In the genomic region with DNA sequence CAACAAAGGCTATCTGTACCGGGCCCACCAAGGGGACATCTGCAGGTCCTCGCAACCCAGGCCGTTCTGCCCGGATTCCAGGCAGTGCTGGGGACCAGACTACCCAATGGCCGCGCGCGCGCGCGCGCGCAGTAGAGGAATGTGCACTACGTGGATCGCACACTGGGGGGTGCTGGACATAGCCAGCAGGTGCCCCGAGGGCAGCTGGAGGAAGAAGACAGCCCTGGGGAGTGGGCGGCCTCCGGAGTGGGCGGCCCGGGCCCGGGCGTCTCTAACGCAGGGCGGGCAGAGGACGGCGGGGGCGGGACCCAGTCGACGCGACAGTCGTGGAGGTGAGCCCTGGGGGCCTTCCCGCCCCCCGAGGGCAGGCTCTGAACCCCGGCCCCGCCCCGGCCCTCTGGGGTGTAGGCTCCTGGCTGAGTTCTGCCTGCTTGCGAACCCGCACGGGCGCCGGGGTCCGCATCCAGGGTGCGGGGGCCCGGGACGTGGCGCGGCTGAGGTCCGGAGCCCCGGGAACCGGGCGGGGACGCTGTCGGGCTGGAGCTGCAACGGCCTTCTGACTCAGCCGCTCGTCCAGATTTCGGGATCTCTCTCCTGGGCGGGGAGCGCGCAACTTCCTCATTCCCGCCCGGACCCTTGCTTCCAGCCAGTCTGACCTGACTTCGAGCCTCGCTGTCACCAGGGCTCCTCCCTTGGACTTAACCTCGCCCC, we compare ENCODE assay signal across 8 mouse cellular contexts. TPM values are rescaled to one million over a fixed set of nuclear protein-coding genes. Genes with fewer than 3 reads are reported as not detected.
DNase-seq lines count a peak whose midpoint lies in the region; ATAC-seq and TF ChIP-seq lines count a peak whose summit lies in the region.

A gene (plus strand): TSS at position 188 of the 711 bp plus-strand sequence.

- peak within 1 kb of the TSS; percentile 84 for H3K27ac ChIP-seq in forebrain, embryonic 10.5 days
- H3K27ac ChIP-seq in heart, embryonic 14.5 days (replicated peaks in 1 of 2; ENCODE audit: control insufficient read depth in 1 of 2, insufficient read depth in 1 of 2, low read depth in 2 of 2, low read length in 2 of 2): peak within 1 kb of the TSS; percentile 29 to 74; a peak in 3 of 4 replicates
- H3K27ac ChIP-seq in liver, embryonic 14.5 days: no peak within 1 kb of the TSS
- H3K27ac ChIP-seq in stomach, embryonic 15.5 days: peak within 1 kb of the TSS; percentile 74

- peak within 1 kb of the TSS; percentile 84 for H3K9ac ChIP-seq in heart, embryonic 14.5 days (ENCODE audit: low read length)
- 0 out of 2 replicates have a peak within 1 kb of the TSS, but pooled peaks have one; percentile 5 for H3K9ac ChIP-seq in liver, embryonic 14.5 days (replicated peaks)
- peak within 1 kb of the TSS; percentile 55; the same call in 1 of the 2 replicates for H3K9ac ChIP-seq in stomach, embryonic 15.5 days

- TF ChIP-seq CTCF in C2C12 (IDR thresholded peaks at IDR 0.05; ENCODE audit: control insufficient read depth, insufficient read depth, insufficient read length): peak; percentile 76
- peak; percentile 65 for TF ChIP-seq CTCF in liver, embryonic 14.5 days (IDR thresholded peaks at IDR 0.05; ENCODE audit: low read depth)

- H3K4me1 ChIP-seq in forebrain, embryonic 10.5 days: peaks cover 16% of the 10 kb centered on the region
- peaks cover 12 to 21% of the 10 kb centered on the region in 2 experiments for H3K4me1 ChIP-seq in heart, embryonic 14.5 days (ENCODE audit: control insufficient read depth in 2 of 2, insufficient read depth in 2 of 2, low read length in 2 of 2)
- H3K4me1 ChIP-seq in liver, embryonic 14.5 days (replicated peaks; ENCODE audit: control insufficient read depth in 2 of 2, insufficient read depth in 2 of 2, low read length in 1 of 2): no peaks in the 10 kb centered on the region
- peaks cover 9% of the 10 kb centered on the region; the same call in 1 of the 2 replicates for H3K4me1 ChIP-seq in stomach, embryonic 15.5 days

- no peak for TF ChIP-seq EP300 in liver, embryonic 14.5 days (IDR thresholded peaks at IDR 0.05; ENCODE audit: low read depth)

- no peaks in the 10 kb centered on the region for H3K9me3 ChIP-seq in forebrain, embryonic 10.5 days
- no peaks in the 10 kb centered on the region for H3K9me3 ChIP-seq in heart, embryonic 14.5 days (ENCODE audit: control insufficient read depth, low read length)
- H3K9me3 ChIP-seq in liver, embryonic 14.5 days (ENCODE audit: control insufficient read depth, low read length): no peaks in the 10 kb centered on the region
- no peaks in the 10 kb centered on the region for H3K9me3 ChIP-seq in stomach, embryonic 15.5 days

- ATAC-seq in heart, embryonic 14.5 days (ENCODE audit: insufficient number of reproducible peaks, insufficient read depth, low FRiP score, low read depth): peak; percentile 97
- ATAC-seq in liver, embryonic 14.5 days (ENCODE audit: insufficient read depth): peak; percentile 91
- peak; percentile 97 for ATAC-seq in stomach, embryonic 15.5 days (ENCODE audit: insufficient read depth, low FRiP score, low read depth)

- H3K4me2 ChIP-seq in heart, embryonic 14.5 days (ENCODE audit: low read length): peak within 1 kb of the TSS; percentile 74
- peak within 1 kb of the TSS; percentile 53 for H3K4me2 ChIP-seq in liver, embryonic 14.5 days (ENCODE audit: low read depth)
- H3K4me2 ChIP-seq in stomach, embryonic 15.5 days: peak within 1 kb of the TSS; percentile 72

- no peaks in the 10 kb centered on the region for H3K36me3 ChIP-seq in C2C12 (ENCODE audit: control insufficient read depth, insufficient read depth)
- no peaks in the 10 kb centered on the region for H3K36me3 ChIP-seq in forebrain, embryonic 10.5 days (replicated peaks)
- 0 out of 2 replicates have a peak, but pooled peaks cover 2% of the 10 kb centered on the region for H3K36me3 ChIP-seq in heart, embryonic 14.5 days (ENCODE audit: control insufficient read depth, insufficient read depth, low read length)
- no peaks in the 10 kb centered on the region for H3K36me3 ChIP-seq in liver, embryonic 14.5 days (replicated peaks; ENCODE audit: control insufficient read depth, insufficient read depth, low read depth)
- H3K36me3 ChIP-seq in stomach, embryonic 15.5 days: no peaks in the 10 kb centered on the region

- no peaks in the 10 kb centered on the region for H3K79me3 ChIP-seq in C2C12 (ENCODE audit: low read depth)

- peak within 1 kb of the TSS; percentile 80 for H3ac ChIP-seq in C2C12 (ENCODE audit: control insufficient read depth, insufficient read length, low read depth)

- H3K79me2 ChIP-seq in C2C12 (ENCODE audit: control insufficient read depth, insufficient read depth): no peaks in the 10 kb centered on the region

- DNase-seq in adrenal gland, postnatal 25 days: peak; percentile 89
- peak; percentile 85 for DNase-seq in forebrain, embryonic 10.5 days (ENCODE audit: extremely low spot score, low spot score)
- peak; percentile 95 for DNase-seq in kidney, postnatal 14 days
- DNase-seq in liver, embryonic 14.5 days (ENCODE audit: low read depth in 3 of 3, low spot score in 3 of 3): peak in 2 of 3 experiments; percentile 44 to 45
- DNase-seq in neural tube, embryonic 10.5 days (ENCODE audit: extremely low spot score, low spot score): peak; percentile 85

- under 1% methylated on average over 64 of the region's 65 CpGs for whole genome bisulfite sequencing in forebrain, embryonic 10.5 days
- under 1% methylated on average over 62 of the region's 65 CpGs for WGBS in heart, embryonic 14.5 days
- WGBS in liver, embryonic 14.5 days (ENCODE audit: insufficient replicate concordance): under 1% methylated on average over 45 of the region's 65 CpGs
- under 1% methylated on average over 65 of the region's 65 CpGs for whole genome bisulfite sequencing in stomach, embryonic 15.5 days

- no peaks in the 10 kb centered on the region for H3K27me3 ChIP-seq in C2C12 (ENCODE audit: control insufficient read depth, insufficient read depth, insufficient read length)
- peaks cover 41% of the 10 kb centered on the region for H3K27me3 ChIP-seq in forebrain, embryonic 10.5 days (ENCODE audit: poor library complexity, severe bottlenecking)
- no peaks in the 10 kb centered on the region for H3K27me3 ChIP-seq in heart, embryonic 14.5 days (ENCODE audit: control insufficient read depth, insufficient read depth, low read length)
- peaks cover 25% of the 10 kb centered on the region for H3K27me3 ChIP-seq in liver, embryonic 14.5 days (ENCODE audit: control insufficient read depth, insufficient read depth, low read length)
- no peaks in the 10 kb centered on the region for H3K27me3 ChIP-seq in stomach, embryonic 15.5 days (replicated peaks)

- H3K4me3 ChIP-seq in C2C12 (ENCODE audit: insufficient read depth, poor library complexity, severe bottlenecking): peak within 1 kb of the TSS; percentile 41
- peak within 1 kb of the TSS; percentile 71 for H3K4me3 ChIP-seq in forebrain, embryonic 10.5 days
- H3K4me3 ChIP-seq in heart, embryonic 14.5 days (ENCODE audit: control insufficient read depth in 1 of 2, insufficient read depth in 1 of 2, low read depth in 1 of 2, low read length in 2 of 2): peak within 1 kb of the TSS; percentile 65 to 69
- peak within 1 kb of the TSS; percentile 41 to 53 for H3K4me3 ChIP-seq in liver, embryonic 14.5 days (ENCODE audit: insufficient read depth in 1 of 2, low read depth in 2 of 2, low read length in 2 of 2)
- peak within 1 kb of the TSS; percentile 60 for H3K4me3 ChIP-seq in stomach, embryonic 15.5 days (replicated peaks)

TF ChIP-seq in C2C12, 6 proteins besides CTCF, POLR2A, EP300 and RAD21:
- TF ChIP-seq USF1 (IDR thresholded peaks at IDR 0.05; ENCODE audit: low read depth): no peak
- TF ChIP-seq MYOD1 (IDR thresholded peaks at IDR 0.05; ENCODE audit: control insufficient read depth, insufficient read length, low read depth): peak; percentile 40
- TF ChIP-seq FOSL1 (IDR thresholded peaks at IDR 0.05; ENCODE audit: insufficient read depth, low read length, poor library complexity, severe bottlenecking): no peak
- no peak for TF ChIP-seq MYOG (IDR thresholded peaks at IDR 0.05; ENCODE audit: control insufficient read depth, extremely low read depth, insufficient read length)
- no peak for TF ChIP-seq CEBPB (IDR thresholded peaks at IDR 0.05; ENCODE audit: low read depth)
- TF ChIP-seq MAX (IDR thresholded peaks at IDR 0.05): peak; percentile 48

RNA-seq across cellular contexts. Expression of the gene that starts here (rescaled TPM):
- 9.3 TPM for polyA plus RNA-seq in C2C12 (2012; fragmentation: generic; extraction: Trizol)
- total RNA-seq in adrenal gland, postnatal 25 days (2021): 8.7 and 14.5 TPM in 2 replicates
- polyA plus RNA-seq in forebrain, embryonic 10.5 days (2016; fragmentation: Nextera tagmentation; extraction: Ambion mirVana): 2.7 and 3.1 TPM in 2 replicates
- 11.1 and 11.7 TPM in 2 replicates for polyA plus RNA-seq in heart, embryonic 14.5 days (2014; fragmentation: Nextera tagmentation; extraction: Ambion mirVana)
- polyA plus RNA-seq in liver, embryonic 14.5 days (2012; rRNA removed): 1.9 and 2.6 TPM in 2 replicates
- 1.3 and 1.5 TPM in 2 replicates for polyA plus RNA-seq in liver, embryonic 14.5 days (2014; fragmentation: Nextera tagmentation; extraction: Ambion mirVana)
- 12.9 and 13.7 TPM in 2 replicates for polyA plus RNA-seq in stomach, embryonic 15.5 days (2015; fragmentation: Nextera tagmentation; extraction: Ambion mirVana)

Comparison
In these comparisons a context has a peak if more than half of its experiments do, and no peak if none do; other contexts are left out.
1. DNase-seq: peak in every context shown above with its lines; median percentile 95 in kidney, postnatal 14 days; 89 in adrenal gland, postnatal 25 days; 85 in forebrain, embryonic 10.5 days; 85 in neural tube, embryonic 10.5 days; 44 in liver, embryonic 14.5 days.
2. H3K9ac ChIP-seq: peak in every context shown above with its lines; median percentile 84 in heart, embryonic 14.5 days; 55 in stomach, embryonic 15.5 days; 5 in liver, embryonic 14.5 days.